In the genomic region with DNA sequence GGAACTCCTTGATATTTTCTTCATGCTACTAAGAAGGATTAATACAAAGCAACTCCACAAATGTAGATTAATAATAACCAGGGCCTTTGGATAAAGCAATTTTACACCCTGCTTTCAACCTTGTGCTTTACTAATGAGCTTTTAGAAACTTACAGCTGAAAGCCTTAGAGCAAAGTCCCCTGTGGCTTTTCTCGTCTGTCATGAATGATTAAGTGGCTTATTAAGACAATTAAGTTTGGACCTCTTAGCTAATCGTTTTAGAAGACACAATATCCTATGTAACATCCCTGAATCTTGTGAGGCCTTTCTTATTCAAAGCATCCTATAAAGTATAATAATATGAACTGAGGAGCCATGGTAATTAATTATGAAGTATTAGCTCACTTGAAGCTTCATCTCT, we compare ENCODE assay signal across 15 mouse cellular contexts.
"Had no signal": no experiment of that assay in that cellular context is flagged by ENCODE, and none has a peak within 500 bp of the region (broad histone marks: within the 10 kb centered on the region; RNA-seq: fewer than 3 reads in every experiment).

No protein-coding gene starts in this region.

- H3K9me3 ChIP-seq: limb, embryonic 12.5 days; liver, embryonic 13.5 days; lung, embryonic 15.5 days; neural tube, embryonic 12.5 days had no signal

- ATAC-seq: liver, postnatal 0 days had no signal

- H3K4me2 ChIP-seq: limb, embryonic 12.5 days; liver, embryonic 13.5 days; lung, embryonic 15.5 days; neural tube, embryonic 12.5 days had no signal

- H3K27ac ChIP-seq: kidney, postnatal 0 days; limb, embryonic 12.5 days; liver, embryonic 13.5 days; lung, embryonic 15.5 days; macrophage; neural tube, embryonic 12.5 days had no signal

- H3K4me3 ChIP-seq: limb, embryonic 12.5 days; liver, embryonic 13.5 days; lung, embryonic 15.5 days; neural tube, embryonic 12.5 days had no signal

- H3K4me1 ChIP-seq: limb, embryonic 12.5 days; liver, embryonic 13.5 days; lung, embryonic 15.5 days; neural tube, embryonic 12.5 days had no signal

- DNase-seq: kidney, adult 9 months; kidney, postnatal 36 days; layer of hippocampus, adult 9-11 months; layer of hippocampus, postnatal 36 days; liver; liver, embryonic 13.5 days; liver, postnatal 0 days; lung, postnatal 14 days; right cerebral cortex, postnatal 25 days; thymus, postnatal 4 days had no signal

- H3K9ac ChIP-seq: limb, embryonic 12.5 days; liver, embryonic 13.5 days; liver, postnatal 0 days; lung, embryonic 15.5 days; neural tube, embryonic 12.5 days had no signal

- H3K36me3 ChIP-seq: limb, embryonic 12.5 days; liver, embryonic 13.5 days; lung, embryonic 15.5 days; neural tube, embryonic 12.5 days had no signal

- H3K27me3 ChIP-seq: limb, embryonic 12.5 days; liver, embryonic 13.5 days; lung, embryonic 15.5 days; neural tube, embryonic 12.5 days had no signal
